In the genomic region with DNA sequence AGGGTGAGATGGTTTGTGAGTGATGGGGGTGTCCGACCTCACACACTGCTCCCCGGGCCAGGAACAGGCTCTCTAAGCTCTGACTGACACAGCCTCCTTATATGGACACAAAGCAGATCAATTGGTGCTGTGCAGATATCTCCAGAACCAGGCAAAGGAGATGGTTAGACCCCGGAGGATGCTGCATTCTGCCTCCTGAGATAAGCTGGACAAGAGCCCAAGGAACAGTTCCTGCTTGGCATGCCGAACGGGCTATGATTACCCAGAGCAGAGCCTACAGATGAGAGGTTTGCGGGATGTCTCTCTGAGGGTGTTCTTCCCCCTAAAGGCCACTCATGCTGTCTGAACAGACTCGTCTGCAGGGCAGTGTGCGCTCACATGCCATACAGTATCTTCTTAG, we compare ENCODE assay signal across 15 mouse cellular contexts. TPM values are rescaled to one million over a fixed set of nuclear protein-coding genes. Genes with fewer than 3 reads are reported as not detected.
DNase-seq lines count a peak whose midpoint lies in the region; ATAC-seq and TF ChIP-seq lines count a peak whose summit lies in the region.
"Had no signal": no experiment of that assay in that cellular context is flagged by ENCODE, and none has a peak within 500 bp of the region (broad histone marks: within the 10 kb centered on the region; RNA-seq: fewer than 3 reads in every experiment).

No protein-coding gene starts in this region.

- H3K36me3 ChIP-seq in heart, adult 2 months (ENCODE audit: control insufficient read depth, insufficient read depth, low read length) = peaks cover 11% of the 10 kb centered on the region
- peaks cover 20% of the 10 kb centered on the region for H3K36me3 ChIP-seq in kidney, embryonic 16.5 days (ENCODE audit: insufficient read depth, low read length)
- no peaks in the 10 kb centered on the region for H3K36me3 ChIP-seq in small intestine, adult 2 months (ENCODE audit: control insufficient read depth, insufficient read depth, low read length)
- H3K36me3 ChIP-seq in hindbrain, embryonic 13.5 days = no peaks in the 10 kb centered on the region

- no peak for TF ChIP-seq CTCF in heart, adult 2 months (IDR thresholded peaks at IDR 0.05)
- TF ChIP-seq CTCF in small intestine, adult 2 months (IDR thresholded peaks at IDR 0.05; ENCODE audit: extremely low read depth, insufficient read length, insufficient replicate concordance, low read depth, low read length) = no peak

- no peak for DNase-seq in heart, adult 2 months
- no peak for DNase-seq in heart, adult 8-10 months (ENCODE audit: low spot score)
- DNase-seq in kidney, postnatal 10 days = no peak
- DNase-seq in right cerebral cortex, postnatal 36 days (ENCODE audit: low spot score in 2 of 2) = no peak
- DNase-seq: cerebellum, adult 11 months; gastrocnemius, postnatal 14 days; lung, adult 2 months had no signal

- H3K27ac ChIP-seq in heart, adult 2 months = peak overlapping the region; percentile 51
- H3K27ac ChIP-seq in kidney, embryonic 16.5 days (ENCODE audit: low read length) = peak overlapping the region; percentile 94
- H3K27ac ChIP-seq in small intestine, adult 2 months (ENCODE audit: insufficient read depth, low read depth, low read length) = peak overlapping the region; percentile 4; the same call in 1 of the 2 replicates
- no peak overlapping the region for H3K27ac ChIP-seq in hindbrain, embryonic 13.5 days
- H3K27ac ChIP-seq: layer of hippocampus, adult 2 months; left cerebral cortex, adult 2 months had no signal

- WGBS in heart, adult 2 months = 38% methylated on average over 8 of the region's 8 CpGs
- WGBS in kidney, embryonic 16.5 days = 78% methylated on average over 8 of the region's 8 CpGs
- WGBS in small intestine, adult 2 months = 65% methylated on average over 8 of the region's 8 CpGs
- 84% methylated on average over 8 of the region's 8 CpGs for WGBS in hindbrain, embryonic 13.5 days

- H3K4me2 ChIP-seq in kidney, embryonic 16.5 days (replicated peaks; ENCODE audit: low read depth, low read length) = no peak overlapping the region
- H3K4me2 ChIP-seq in hindbrain, embryonic 13.5 days = no peak overlapping the region
- H3K4me2 ChIP-seq: embryonic facial prominence, embryonic 12.5 days had no signal

- peaks cover 1% of the 10 kb centered on the region; the same call in 1 of the 2 replicates for H3K79me2 ChIP-seq in heart, adult 2 months (replicated peaks; ENCODE audit: control insufficient read depth, insufficient read depth, low read length)

- H3K4me1 ChIP-seq in heart, adult 2 months (ENCODE audit: control insufficient read depth, insufficient read depth, low read length) = peaks cover 24% of the 10 kb centered on the region
- peaks cover 50% of the 10 kb centered on the region for H3K4me1 ChIP-seq in kidney, embryonic 16.5 days (ENCODE audit: insufficient read depth, low read length)
- no peaks in the 10 kb centered on the region for H3K4me1 ChIP-seq in small intestine, adult 2 months (ENCODE audit: control insufficient read depth, insufficient read depth, insufficient read length, low read length)
- H3K4me1 ChIP-seq in hindbrain, embryonic 13.5 days (replicated peaks) = peaks cover 12% of the 10 kb centered on the region

- TF ChIP-seq POLR2A in heart, adult 2 months (IDR thresholded peaks at IDR 0.05; ENCODE audit: insufficient read depth, low read depth, low read length) = no peak
- no peak for TF ChIP-seq POLR2A in small intestine, adult 2 months (IDR thresholded peaks at IDR 0.05; ENCODE audit: low read depth, low read length)

- 0 out of 2 replicates have a peak, but pooled peaks cover 2% of the 10 kb centered on the region for H3K9me3 ChIP-seq in kidney, embryonic 16.5 days (ENCODE audit: low read length)
- H3K9me3 ChIP-seq in hindbrain, embryonic 13.5 days = no peaks in the 10 kb centered on the region
- H3K9me3 ChIP-seq: embryonic facial prominence, embryonic 12.5 days had no signal

- ATAC-seq in kidney, embryonic 16.5 days (ENCODE audit: low FRiP score, low TSS enrichment) = no peak
- peak; percentile 89 for ATAC-seq in common myeloid progenitor, adult 5-6 weeks (replicated peaks; ENCODE audit: low read depth, poor library complexity, severe bottlenecking)
- ATAC-seq in hindbrain, embryonic 13.5 days (ENCODE audit: low FRiP score) = no peak
- ATAC-seq: hindbrain, embryonic 16.5 days had no signal

- no peak overlapping the region for H3K4me3 ChIP-seq in heart, adult 2 months
- H3K4me3 ChIP-seq in kidney, embryonic 16.5 days (ENCODE audit: low read length) = no peak overlapping the region
- no peak overlapping the region for H3K4me3 ChIP-seq in small intestine, adult 2 months (ENCODE audit: low read depth, low read length)
- no peak overlapping the region for H3K4me3 ChIP-seq in hindbrain, embryonic 13.5 days
- H3K4me3 ChIP-seq: embryonic facial prominence, embryonic 12.5 days; layer of hippocampus, adult 2 months; left cerebral cortex, adult 2 months had no signal

- TF ChIP-seq EP300 in heart, adult 2 months (IDR thresholded peaks at IDR 0.05; ENCODE audit: insufficient read depth, low read depth, low read length) = no peak

- intact Hi-C loops in heart, adult 2 months (cut with DNase I) = no loop called here

- no peaks in the 10 kb centered on the region for H3K27me3 ChIP-seq in heart, adult 2 months (ENCODE audit: control insufficient read depth, insufficient read depth, low read length)
- H3K27me3 ChIP-seq in kidney, embryonic 16.5 days (ENCODE audit: insufficient read depth, low read length) = no peaks in the 10 kb centered on the region
- H3K27me3 ChIP-seq in small intestine, adult 2 months (ENCODE audit: control insufficient read depth, insufficient read depth, low read length) = no peaks in the 10 kb centered on the region
- H3K27me3 ChIP-seq in hindbrain, embryonic 13.5 days = no peaks in the 10 kb centered on the region; the same call in 1 of the 2 replicates
- H3K27me3 ChIP-seq: embryonic facial prominence, embryonic 12.5 days had no signal

- no peak overlapping the region for H3K9ac ChIP-seq in heart, adult 2 months (ENCODE audit: low read depth, low read length)
- no peak overlapping the region for H3K9ac ChIP-seq in kidney, embryonic 16.5 days (replicated peaks; ENCODE audit: low read length)
- no peak overlapping the region for H3K9ac ChIP-seq in hindbrain, embryonic 13.5 days
- H3K9ac ChIP-seq: embryonic facial prominence, embryonic 12.5 days had no signal

RNA-seq across cellular contexts. Expression of a gene that starts 44.1 kb away (rescaled TPM):
- 100 to 1,000 TPM; 221 to 311 TPM for total RNA-seq in heart, adult 2 months (2021)
- 258 and 384 TPM in 2 replicates for polyA plus RNA-seq in heart, adult 2 months (2012; rRNA removed)
- 100 to 1,000 TPM; 136 to 221 (median 183) TPM for total RNA-seq in heart, adult 8-10 months (2022)
- polyA plus RNA-seq in kidney, embryonic 16.5 days (2015; fragmentation: Nextera tagmentation; extraction: Ambion mirVana) = 382 and 440 TPM in 2 replicates
- total RNA-seq in common myeloid progenitor, adult 5-6 weeks (2017) = 2.4 and 3.6 TPM in 2 replicates
- 77.8 and 136 TPM in 2 replicates for polyA plus RNA-seq in small intestine, adult 2 months (2012; rRNA removed)
- polyA plus RNA-seq in hindbrain, embryonic 13.5 days (2015; fragmentation: Nextera tagmentation; extraction: Ambion mirVana) = 93.3 and 94.0 TPM in 2 replicates

RNA-seq across cellular contexts. Expression of a gene that starts 44.2 kb away (rescaled TPM):
- 100 to 1,000 TPM; 139 to 172 TPM for total RNA-seq in heart, adult 2 months (2021)
- polyA plus RNA-seq in heart, adult 2 months (2012; rRNA removed) = 104 and 139 TPM in 2 replicates
- total RNA-seq in heart, adult 8-10 months (2022) = 100 to 1,000 TPM in 3 of 4 experiments, 10 to 100 TPM in 1; 93.1 to 141 (median 113) TPM
- polyA plus RNA-seq in kidney, embryonic 16.5 days (2015; fragmentation: Nextera tagmentation; extraction: Ambion mirVana) = 121 and 126 TPM in 2 replicates
- total RNA-seq in common myeloid progenitor, adult 5-6 weeks (2017) = 0.34 and 2.3 TPM in 2 replicates
- polyA plus RNA-seq in small intestine, adult 2 months (2012; rRNA removed) = 23.8 and 35.6 TPM in 2 replicates
- polyA plus RNA-seq in hindbrain, embryonic 13.5 days (2015; fragmentation: Nextera tagmentation; extraction: Ambion mirVana) = 41.6 and 42.4 TPM in 2 replicates
